Mouse (Mus musculus) brain, adult 2 months (tissue): Measurements from ENCODE around the gene I0C0044D17Rik.
A peak's percentile ranks its signal among the peaks of the same experiment; 100 is the strongest.
"Not testable (repeated sequence)": the region's sequence is repeated elsewhere in the genome, so short reads cannot be mapped to it uniquely, and the experiment has no call there.

Experiments used
- DNase-seq: peaks from one replicate; pipeline ENCODE4 v3.0.0; 2011; ENCODE audit warnings: low read depth, low spot score

I0C0044D17Rik gene

GRCm38 (mm10) chr4:98823740-98824139, at the start of gene I0C0044D17Rik:
Gene I0C0044D17Rik, minus strand, starts transcription at chr4:98823840.
- DNase-seq: not testable (repeated sequence)

GRCm38 (mm10) chr4:98865386-98866237, 42.0 kb upstream of the I0C0044D17Rik start:
- peak; percentile 48 for DNase-seq

GRCm38 (mm10) chr4:98864546-98864945, 40.9 kb upstream of the I0C0044D17Rik start:
- no peak for DNase-seq

GRCm38 (mm10) chr4:98864094-98864493, 40.5 kb upstream of the I0C0044D17Rik start:
- no peak for DNase-seq

GRCm38 (mm10) chr4:98863451-98863850, 39.8 kb upstream of the I0C0044D17Rik start:
- DNase-seq: no peak

- peak; percentile 57 for DNase-seq
These were observed 34.7 kb upstream of the I0C0044D17Rik start for GRCm38 (mm10) chr4:98858151-98858855.

GRCm38 (mm10) chr4:98857037-98857648, 33.5 kb upstream of the I0C0044D17Rik start:
- no peak for DNase-seq

- DNase-seq: no peak
These were observed 30.3 kb upstream of the I0C0044D17Rik start for GRCm38 (mm10) chr4:98853926-98854325.

- not testable (repeated sequence) for DNase-seq
These were observed 26.8 kb upstream of the I0C0044D17Rik start for GRCm38 (mm10) chr4:98850485-98850884.

- peak; percentile 54 for DNase-seq
These were observed 23.7 kb upstream of the I0C0044D17Rik start for GRCm38 (mm10) chr4:98847120-98847885.

GRCm38 (mm10) chr4:98846396-98846795, 22.8 kb upstream of the I0C0044D17Rik start:
- no peak for DNase-seq

GRCm38 (mm10) chr4:98845687-98846125, 22.1 kb upstream of the I0C0044D17Rik start:
- DNase-seq: peak; percentile 27

- DNase-seq: no peak
These were observed 21.6 kb upstream of the I0C0044D17Rik start for GRCm38 (mm10) chr4:98845201-98845600.

- no peak for DNase-seq
These were observed 20.4 kb upstream of the I0C0044D17Rik start for GRCm38 (mm10) chr4:98843906-98844597.

GRCm38 (mm10) chr4:98841251-98841650, 17.6 kb upstream of the I0C0044D17Rik start:
- not testable (repeated sequence) for DNase-seq

- DNase-seq: no peak
These were observed 16.9 kb upstream of the I0C0044D17Rik start for GRCm38 (mm10) chr4:98840526-98840925.

GRCm38 (mm10) chr4:98838913-98839312, 15.3 kb upstream of the I0C0044D17Rik start:
- DNase-seq: no peak

- DNase-seq: no peak
These were observed 14.3 kb upstream of the I0C0044D17Rik start for GRCm38 (mm10) chr4:98837715-98838505.

- no peak for DNase-seq
These were observed 12.9 kb upstream of the I0C0044D17Rik start for GRCm38 (mm10) chr4:98836519-98836918.

- DNase-seq: no peak
These were observed 11.1 kb upstream of the I0C0044D17Rik start for GRCm38 (mm10) chr4:98834782-98835181.
